8 mouse cellular contexts compared by ENCODE assay signal in the genomic region with DNA sequence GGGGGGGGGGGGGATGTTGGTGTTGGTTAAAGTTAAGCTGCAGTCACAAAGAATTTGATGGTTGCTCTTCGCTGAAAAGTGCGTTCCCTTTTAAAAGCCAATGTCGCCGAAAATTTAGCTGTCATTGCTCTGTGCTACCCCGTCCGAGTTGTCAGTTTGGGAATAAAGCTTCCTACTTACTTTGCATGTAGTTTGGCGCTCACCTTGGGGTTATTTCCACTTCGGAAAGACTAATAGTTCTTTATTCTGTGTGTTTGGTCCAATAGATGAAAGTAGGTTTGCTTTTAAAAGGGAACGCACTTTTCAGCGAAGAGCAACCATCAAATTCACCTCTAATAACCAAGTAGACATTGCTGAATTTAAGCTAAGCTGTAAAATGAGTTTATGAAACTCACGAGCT. TPM values are rescaled to one million over a fixed set of nuclear protein-coding genes. Genes with fewer than 3 reads are reported as not detected.
A peak's percentile ranks its signal among the peaks of the same experiment; 100 is the strongest.
DNase-seq lines count a peak whose midpoint lies in the region; ATAC-seq and TF ChIP-seq lines count a peak whose summit lies in the region.

No protein-coding gene starts in this region.

- ATAC-seq in erythroblast, adult 5-6 weeks (replicated peaks; ENCODE audit: low FRiP score, poor library complexity, severe bottlenecking), result no peak
- ATAC-seq in limb, embryonic 13.5 days (ENCODE audit: low FRiP score, low read depth), result no peak
- ATAC-seq in stomach, postnatal 0 days (ENCODE audit: low FRiP score, low TSS enrichment), result no peak

- H3K9ac ChIP-seq in limb, embryonic 13.5 days, result peak overlapping the region; percentile 77
- peak overlapping the region; percentile 63; the same call in 1 of the 2 replicates for H3K9ac ChIP-seq in stomach, postnatal 0 days (ENCODE audit: low read length)

- H3K36me3 ChIP-seq in erythroblast, embryonic 14.5 days (ENCODE audit: control insufficient read depth), result peaks cover 42% of the 10 kb centered on the region
- H3K36me3 ChIP-seq in limb, embryonic 13.5 days, result no peaks in the 10 kb centered on the region
- no peaks in the 10 kb centered on the region for H3K36me3 ChIP-seq in stomach, postnatal 0 days (ENCODE audit: control insufficient read depth, insufficient read depth, low read length)

- no peak for TF ChIP-seq POLR2A in cerebellum, adult 2 months (IDR thresholded peaks at IDR 0.05; ENCODE audit: borderline replicate concordance, insufficient read depth, low read length)

- no peaks in the 10 kb centered on the region for H3K9me3 ChIP-seq in erythroblast, embryonic 14.5 days (ENCODE audit: control insufficient read depth, low read length)
- H3K9me3 ChIP-seq in limb, embryonic 13.5 days, result no peaks in the 10 kb centered on the region
- no peaks in the 10 kb centered on the region for H3K9me3 ChIP-seq in stomach, postnatal 0 days (ENCODE audit: control insufficient read depth, low read length)

- TF ChIP-seq CTCF in stomach, postnatal 0 days (IDR thresholded peaks at IDR 0.05; ENCODE audit: low read depth), result no peak
- TF ChIP-seq CTCF in cerebellum, adult 2 months (IDR thresholded peaks at IDR 0.05; ENCODE audit: borderline replicate concordance, insufficient read depth, low read depth, low read length), result no peak

- no peak overlapping the region for H3K27ac ChIP-seq in limb, embryonic 13.5 days
- no peak overlapping the region for H3K27ac ChIP-seq in stomach, postnatal 0 days (replicated peaks)
- no peak overlapping the region for H3K27ac ChIP-seq in cerebellum, adult 2 months (ENCODE audit: insufficient read depth, low read length)

- peak overlapping the region; percentile 74 for H3K4me2 ChIP-seq in limb, embryonic 13.5 days (replicated peaks)
- H3K4me2 ChIP-seq in stomach, postnatal 0 days (replicated peaks; ENCODE audit: low read depth), result peak overlapping the region; percentile 67

- peak; percentile 9 for DNase-seq in thymus, postnatal 25 days
- DNase-seq in thymus, postnatal 36 days, result no peak
- no peak for DNase-seq in stomach, postnatal 0 days (ENCODE audit: low spot score)
- no peak for DNase-seq in spleen, adult 18-20 months
- DNase-seq in cerebellum, adult 2 months, result no peak

- peaks cover 51% of the 10 kb centered on the region for H3K4me1 ChIP-seq in erythroblast, embryonic 14.5 days (ENCODE audit: control insufficient read depth)
- peaks cover 30% of the 10 kb centered on the region for H3K4me1 ChIP-seq in limb, embryonic 13.5 days
- H3K4me1 ChIP-seq in stomach, postnatal 0 days (replicated peaks; ENCODE audit: control insufficient read depth, insufficient read depth), result no peaks in the 10 kb centered on the region
- no peaks in the 10 kb centered on the region for H3K4me1 ChIP-seq in cerebellum, adult 2 months (ENCODE audit: control insufficient read depth, insufficient read depth, low read length)

- no peak for TF ChIP-seq EP300 in stomach, postnatal 0 days (optimal IDR thresholded peaks at IDR 0.05)

- WGBS in limb, embryonic 13.5 days, result 2% methylated on average over 11 of the region's 11 CpGs
- under 1% methylated on average over 11 of the region's 11 CpGs for WGBS in stomach, postnatal 0 days
- WGBS in cerebellum, adult 2 months, result 1% methylated on average over 11 of the region's 11 CpGs

- peak overlapping the region; percentile 100 for H3K4me3 ChIP-seq in erythroblast, embryonic 14.5 days (replicated peaks)
- peak overlapping the region; percentile 85 for H3K4me3 ChIP-seq in limb, embryonic 13.5 days
- peak overlapping the region; percentile 88 for H3K4me3 ChIP-seq in stomach, postnatal 0 days (ENCODE audit: low read depth, low read length)
- H3K4me3 ChIP-seq in cerebellum, adult 2 months (replicated peaks; ENCODE audit: insufficient read depth, low read depth, low read length), result no peak overlapping the region

- no peaks in the 10 kb centered on the region for H3K27me3 ChIP-seq in erythroblast, embryonic 14.5 days (ENCODE audit: control insufficient read depth)
- no peaks in the 10 kb centered on the region for H3K27me3 ChIP-seq in limb, embryonic 13.5 days
- no peaks in the 10 kb centered on the region for H3K27me3 ChIP-seq in stomach, postnatal 0 days (ENCODE audit: control insufficient read depth, insufficient read depth, low read length)
- H3K27me3 ChIP-seq in cerebellum, adult 2 months (ENCODE audit: control insufficient read depth, insufficient read depth, low read length), result no peaks in the 10 kb centered on the region

RNA-seq across cellular contexts. Expression of a gene that starts 0.6 kb away (rescaled TPM):
- 0.93 and 1.1 TPM in 2 replicates for polyA plus RNA-seq in erythroblast, embryonic 14.5 days (2012)
- total RNA-seq in erythroblast, adult 5-6 weeks (2015; ENCODE audit: low replicate concordance), result 65.3 and 69.0 TPM in 2 replicates
- total RNA-seq in erythroblast, adult 5-6 weeks (2017; ENCODE audit: low replicate concordance), result 103 and 108 TPM in 2 replicates
- polyA plus RNA-seq in limb, embryonic 13.5 days (2015; fragmentation: Nextera tagmentation; extraction: Ambion mirVana), result 58.2 and 62.5 TPM in 2 replicates
- 7.4 and 10.3 TPM in 2 replicates for polyA plus RNA-seq in stomach, postnatal 0 days (2015; fragmentation: Nextera tagmentation; extraction: Ambion mirVana)
- polyA plus RNA-seq in cerebellum, adult 2 months (2012; rRNA removed), result 0.46 and 0.49 TPM in 2 replicates

RNA-seq across cellular contexts. Expression of a gene that starts 39.2 kb away (rescaled TPM):
- 0.15 and 0.24 TPM in 2 replicates for polyA plus RNA-seq in erythroblast, embryonic 14.5 days (2012)
- total RNA-seq in erythroblast, adult 5-6 weeks (2015; ENCODE audit: low replicate concordance), result 16.9 and 17.3 TPM in 2 replicates
- total RNA-seq in erythroblast, adult 5-6 weeks (2017; ENCODE audit: low replicate concordance), result 12.3 and 13.5 TPM in 2 replicates
- 32.8 and 36.5 TPM in 2 replicates for polyA plus RNA-seq in limb, embryonic 13.5 days (2015; fragmentation: Nextera tagmentation; extraction: Ambion mirVana)
- polyA plus RNA-seq in stomach, postnatal 0 days (2015; fragmentation: Nextera tagmentation; extraction: Ambion mirVana), result 213 and 221 TPM in 2 replicates
- polyA plus RNA-seq in cerebellum, adult 2 months (2012; rRNA removed), result 33.7 and 39.6 TPM in 2 replicates

RNA-seq across cellular contexts. Expression of a gene that starts 57.8 kb away (rescaled TPM):
- 0.22 and 0.34 TPM in 2 replicates for polyA plus RNA-seq in erythroblast, embryonic 14.5 days (2012)
- 25.1 and 27.3 TPM in 2 replicates for total RNA-seq in erythroblast, adult 5-6 weeks (2015; ENCODE audit: low replicate concordance)
- total RNA-seq in erythroblast, adult 5-6 weeks (2017; ENCODE audit: low replicate concordance), result 5.1 and 6.0 TPM in 2 replicates
- polyA plus RNA-seq in limb, embryonic 13.5 days (2015; fragmentation: Nextera tagmentation; extraction: Ambion mirVana), result 12.4 and 13.0 TPM in 2 replicates
- polyA plus RNA-seq in stomach, postnatal 0 days (2015; fragmentation: Nextera tagmentation; extraction: Ambion mirVana), result 6.8 and 8.2 TPM in 2 replicates
- 1.7 and 1.9 TPM in 2 replicates for polyA plus RNA-seq in cerebellum, adult 2 months (2012; rRNA removed)

Comparison
In these comparisons a context has a peak if more than half of its experiments do, and no peak if none do; other contexts are left out.
1. RNA of a gene that starts 39.2 kb away (polyA plus RNA-seq): 213 to 221 TPM in stomach, postnatal 0 days, 32.8 to 36.5 TPM in limb, embryonic 13.5 days and 33.7 to 39.6 TPM in cerebellum, adult 2 months; 0.15 to 0.24 TPM in erythroblast, embryonic 14.5 days; every median in the first group is over 10 times any median in the second.